Mouse (Mus musculus) regulatory T cell (primary cell): ENCODE results near the gene Gm21876.
"Not testable (repeated sequence)": the region's sequence is repeated elsewhere in the genome, so short reads cannot be mapped to it uniquely, and the experiment has no call there.

Experiments used
- in situ Hi-C: fragments of 300-600 bp; cut with MboI, MseI; formaldehyde crosslinking; loops from one replicate; pipeline ENCODE4 v1.15.1; 2025; ENCODE audit warnings: high pct_unique_total_duplicates

The Gm21876 gene

GRCm38 (mm10) chrX:21175553-21175952 is at the start of gene Gm21876:
Gm21876 (minus strand) TSS chrX:21175653.
- in situ Hi-C loops: loop anchor here (25.0 kb wide), 1 partner anchor 1312 kb away; no protein-coding TSS in a partner anchor

- in situ Hi-C loops: no loop called here
Observed at GRCm38 (mm10) chrX:21220422-21220821, 45.0 kb upstream of the Gm21876 start.

- in situ Hi-C loops: not testable (repeated sequence)
Observed at GRCm38 (mm10) chrX:21146675-21147074, 28.8 kb downstream of the Gm21876 start.
